Mouse (Mus musculus) testis, adult 2 months (tissue): ENCODE results near the gene Mlh1.

ENCODE experiments used
- CTCF ChIP-seq: fragments of 200-500 bp; IDR thresholded peaks from 2 replicates; pipeline ENCODE4 v1.5.1; 2012; ENCODE audit warnings: low read depth, mild to moderate bottlenecking, inconsistent platforms, low read length, moderate library complexity; ENCODE audit not compliant: control insufficient read depth, insufficient read depth, insufficient replicate concordance
- POLR2A ChIP-seq: fragments of 200-500 bp; IDR thresholded peaks from 2 replicates; pipeline ENCODE4 v1.6.1; 2012; ENCODE audit warnings: low read depth, mild to moderate bottlenecking, inconsistent platforms, low read length, moderate library complexity; ENCODE audit not compliant: control insufficient read depth

DNA sequence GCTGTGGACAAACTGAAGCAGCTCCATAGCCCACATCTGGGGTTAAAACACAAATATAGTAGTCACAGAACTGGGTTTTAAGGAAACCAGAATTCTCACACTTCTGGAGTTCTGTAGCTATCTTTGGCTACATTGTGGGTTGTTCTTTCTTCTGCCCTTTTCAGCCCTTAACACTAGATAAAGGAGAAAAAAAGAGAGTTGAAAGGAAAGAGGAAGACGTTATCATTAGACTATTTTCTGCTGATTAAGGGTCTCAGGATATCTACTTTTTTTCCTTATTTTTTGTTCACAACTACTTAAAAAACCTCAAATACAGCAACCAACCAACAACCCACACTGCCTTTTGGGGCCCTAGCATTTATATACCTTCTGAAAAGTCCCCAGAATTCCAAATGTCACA lies 73.3 kb downstream of the Mlh1 start:
- TF ChIP-seq POLR2A, result no peak
- no peak for TF ChIP-seq CTCF
